15 mouse cellular contexts compared by ENCODE assay signal in the genomic region with DNA sequence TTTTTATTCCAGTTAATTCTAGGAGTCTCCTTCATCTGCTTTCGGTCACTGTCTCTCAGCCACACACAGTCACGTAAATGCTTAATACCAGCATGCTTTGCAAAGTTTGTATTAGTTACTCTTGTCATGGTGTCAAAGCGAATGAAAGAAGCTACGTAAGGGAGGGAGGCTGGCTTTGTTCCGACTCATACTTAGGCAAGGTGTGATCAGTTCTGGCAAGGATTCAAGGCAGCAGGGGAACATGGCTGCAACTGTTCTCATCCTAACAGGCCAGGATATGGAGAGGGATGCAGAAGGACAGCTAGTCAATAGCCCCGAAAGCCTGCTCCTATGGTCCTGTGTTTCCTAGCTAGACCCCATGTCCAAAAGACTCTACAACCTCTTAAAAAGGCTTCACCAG.
"Had no signal": no experiment of that assay in that cellular context is flagged by ENCODE, and none has a peak within 500 bp of the region (broad histone marks: within the 10 kb centered on the region; RNA-seq: fewer than 3 reads in every experiment).

No protein-coding gene starts in this region.

- H3K27me3 ChIP-seq: neural tube, embryonic 15.5 days; stomach, embryonic 15.5 days had no signal

- H3K36me3 ChIP-seq: neural tube, embryonic 15.5 days; stomach, embryonic 15.5 days had no signal

- H3K4me2 ChIP-seq: neural tube, embryonic 15.5 days; stomach, embryonic 15.5 days had no signal

- H3K4me3 ChIP-seq: neural tube, embryonic 15.5 days; stomach, embryonic 15.5 days had no signal

- H3K9ac ChIP-seq: neural tube, embryonic 15.5 days; stomach, embryonic 15.5 days had no signal

- H3K4me1 ChIP-seq: neural tube, embryonic 15.5 days; stomach, embryonic 15.5 days had no signal

- H3K9me3 ChIP-seq: neural tube, embryonic 15.5 days; stomach, embryonic 15.5 days had no signal

- H3K27ac ChIP-seq: neural tube, embryonic 15.5 days; stomach, embryonic 15.5 days; stomach, postnatal 0 days had no signal

- DNase-seq: retina, postnatal 1 day; right cerebral cortex, adult 18-20 months; right cerebral cortex, postnatal 14 days; right cerebral cortex, postnatal 25 days; right cerebral cortex, postnatal 4 days; spleen, adult 18-20 months; thymus, adult 18-20 months; thymus, adult 2 months; thymus, postnatal 14 days; thymus, postnatal 25 days; thymus, postnatal 36 days; thymus, postnatal 4 days had no signal
